8 mouse cellular contexts compared by ENCODE assay signal in genomic region chr6:86823051-86823431, GRCm38 (mm10). TPM values are rescaled to one million over a fixed set of nuclear protein-coding genes. Genes with fewer than 3 reads are reported as not detected.
DNase-seq lines count a peak whose midpoint lies in the region; ATAC-seq and TF ChIP-seq lines count a peak whose summit lies in the region.

No protein-coding gene starts in this region.

- H3K4me3 ChIP-seq in kidney, postnatal 0 days (replicated peaks; ENCODE audit: low read depth, low read length) = no peak overlapping the region
- H3K4me3 ChIP-seq in intestine, embryonic 14.5 days (ENCODE audit: low read depth, low read length) = no peak overlapping the region
- H3K4me3 ChIP-seq in neural tube, embryonic 15.5 days (replicated peaks) = peak overlapping the region; percentile 29; the same call in 1 of the 2 replicates

- H3K9me3 ChIP-seq in kidney, postnatal 0 days (replicated peaks; ENCODE audit: low read length) = no peaks in the 10 kb centered on the region
- H3K9me3 ChIP-seq in intestine, embryonic 14.5 days (ENCODE audit: control insufficient read depth, low read length) = no peaks in the 10 kb centered on the region
- no peaks in the 10 kb centered on the region for H3K9me3 ChIP-seq in neural tube, embryonic 15.5 days (replicated peaks)

- no peaks in the 10 kb centered on the region for H3K27me3 ChIP-seq in kidney, postnatal 0 days (ENCODE audit: insufficient read depth, low read length)
- no peaks in the 10 kb centered on the region for H3K27me3 ChIP-seq in intestine, embryonic 14.5 days (replicated peaks; ENCODE audit: control insufficient read depth, insufficient read depth, low read length)
- H3K27me3 ChIP-seq in neural tube, embryonic 15.5 days (replicated peaks) = 0 out of 2 replicates have a peak, but pooled peaks cover 5% of the 10 kb centered on the region

- intact Hi-C loops in gastrocnemius, postnatal 36 days (cut with DNase I) = no loop called here

- peaks cover 4% of the 10 kb centered on the region; the same call in 1 of the 2 replicates for H3K4me1 ChIP-seq in kidney, postnatal 0 days (replicated peaks; ENCODE audit: insufficient read depth, low read length)
- no peaks in the 10 kb centered on the region; the same call in 1 of the 2 replicates for H3K4me1 ChIP-seq in intestine, embryonic 14.5 days (replicated peaks; ENCODE audit: control insufficient read depth, insufficient read depth, low read length)
- H3K4me1 ChIP-seq in neural tube, embryonic 15.5 days = peaks cover 10% of the 10 kb centered on the region

- H3K9ac ChIP-seq in kidney, postnatal 0 days (ENCODE audit: low read depth, low read length) = no peak overlapping the region
- H3K9ac ChIP-seq in intestine, embryonic 14.5 days (ENCODE audit: low read length) = no peak overlapping the region
- 0 out of 2 replicates have a peak overlapping the region, but pooled peaks have one; percentile 20 for H3K9ac ChIP-seq in neural tube, embryonic 15.5 days (replicated peaks)

- no peaks in the 10 kb centered on the region for H3K36me3 ChIP-seq in kidney, postnatal 0 days (ENCODE audit: insufficient read depth, low read length)
- no peaks in the 10 kb centered on the region for H3K36me3 ChIP-seq in intestine, embryonic 14.5 days (ENCODE audit: control insufficient read depth, insufficient read depth, low read length)
- H3K36me3 ChIP-seq in neural tube, embryonic 15.5 days = no peaks in the 10 kb centered on the region

- WGBS in kidney, postnatal 0 days = 36% methylated on average over 9 of the region's 9 CpGs
- 28% methylated on average over 9 of the region's 9 CpGs for WGBS in intestine, embryonic 14.5 days
- 40% methylated on average over 9 of the region's 9 CpGs for WGBS in neural tube, embryonic 15.5 days

- DNase-seq in cerebellum, adult 11-12 months = peak; percentile 54
- DNase-seq in cerebellum, adult 18-20 months = no peak
- no peak for DNase-seq in kidney, postnatal 0 days (ENCODE audit: low spot score)
- DNase-seq in kidney, postnatal 14 days = no peak
- DNase-seq in intestine, embryonic 14.5 days (ENCODE audit: low spot score) = no peak
- no peak for DNase-seq in gastrocnemius, postnatal 36 days
- no peak for DNase-seq in layer of hippocampus, adult 9-10 months (ENCODE audit: low spot score)

- ATAC-seq in kidney, postnatal 0 days (replicated peaks; ENCODE audit: low FRiP score, low read depth) = no peak
- no peak for ATAC-seq in intestine, embryonic 14.5 days (replicated peaks; ENCODE audit: low FRiP score, low TSS enrichment, low read depth)
- no peak for ATAC-seq in neural tube, embryonic 15.5 days (ENCODE audit: low FRiP score)

- TF ChIP-seq CTCF in kidney, postnatal 0 days (IDR thresholded peaks at IDR 0.05; ENCODE audit: low read depth) = peak; percentile 16; the same call in 1 of the 2 replicates

- H3K27ac ChIP-seq in kidney, postnatal 0 days = no peak overlapping the region
- H3K27ac ChIP-seq in intestine, embryonic 14.5 days (ENCODE audit: low read depth) = no peak overlapping the region
- H3K27ac ChIP-seq in neural tube, embryonic 15.5 days (replicated peaks) = no peak overlapping the region

- no peak overlapping the region for H3K4me2 ChIP-seq in kidney, postnatal 0 days (ENCODE audit: low read length)
- peak overlapping the region; percentile 43 for H3K4me2 ChIP-seq in intestine, embryonic 14.5 days (ENCODE audit: low read length)
- peak overlapping the region; percentile 60 for H3K4me2 ChIP-seq in neural tube, embryonic 15.5 days

RNA-seq across cellular contexts. Expression of gene Aak1, which starts 26.3 kb away (rescaled TPM):
- polyA plus RNA-seq in kidney, postnatal 0 days (2015; fragmentation: Nextera tagmentation; extraction: Ambion mirVana) = 7.3 and 7.8 TPM in 2 replicates
- 14.0 and 14.7 TPM in 2 replicates for polyA plus RNA-seq in intestine, embryonic 14.5 days (2014; fragmentation: Nextera tagmentation; extraction: Ambion mirVana)
- polyA plus RNA-seq in neural tube, embryonic 15.5 days (2015; fragmentation: Nextera tagmentation; extraction: Ambion mirVana) = 40.2 and 43.4 TPM in 2 replicates
- 10 to 100 TPM; 26.9 to 29.6 TPM for total RNA-seq in gastrocnemius, postnatal 36 days (2021)

RNA-seq across cellular contexts. Expression of gene Anxa4, which starts 29.7 kb away (rescaled TPM):
- polyA plus RNA-seq in kidney, postnatal 0 days (2015; fragmentation: Nextera tagmentation; extraction: Ambion mirVana) = 76.3 and 80.8 TPM in 2 replicates
- polyA plus RNA-seq in intestine, embryonic 14.5 days (2014; fragmentation: Nextera tagmentation; extraction: Ambion mirVana) = 166 and 167 TPM in 2 replicates
- polyA plus RNA-seq in neural tube, embryonic 15.5 days (2015; fragmentation: Nextera tagmentation; extraction: Ambion mirVana) = 4.2 and 21.7 TPM in 2 replicates
- 10 to 100 TPM; 12.9 to 16.8 TPM for total RNA-seq in gastrocnemius, postnatal 36 days (2021)
